Mouse (Mus musculus): ENCODE measurements around the gene Uspl1.

Uspl1 gene

DNA sequence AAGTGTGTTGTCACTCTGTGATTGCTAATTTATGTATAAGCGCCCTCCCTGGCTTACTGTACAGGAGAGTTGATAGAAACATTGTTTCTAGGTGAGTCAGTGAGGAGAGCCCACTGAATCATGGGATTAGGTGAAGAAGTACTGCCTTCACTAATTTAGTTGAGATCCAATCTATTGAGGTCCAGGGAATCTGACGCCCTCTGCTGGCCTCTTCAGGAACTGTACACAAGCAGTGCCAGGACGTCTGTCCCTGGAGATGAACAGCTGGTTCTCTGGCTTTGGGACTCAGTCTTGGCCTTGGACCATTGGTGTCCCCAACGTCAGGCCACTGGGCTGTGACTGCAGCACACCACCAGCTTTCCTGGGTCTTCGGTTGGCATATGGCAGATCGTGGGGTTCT lies 77.7 kb downstream of the Uspl1 start:
- DNase-seq, result peak; percentile 33

- DNase-seq, result no peak
These were observed 80.3 kb downstream of the Uspl1 start, which contains the start of gene Alox5ap for GRCm38 (mm10) chr5:149264405-149264804. Gene Alox5ap (plus strand): TSS chr5:149264767.

GRCm38 (mm10) chr5:149264878-149265279 lies 80.7 kb downstream of the Uspl1 start:
- DNase-seq, result no peak
